Mouse (Mus musculus) lung, postnatal 0 days (tissue): ENCODE results near the gene Icos. TPM values are rescaled to one million over a fixed set of nuclear protein-coding genes. Genes with fewer than 3 reads are reported as not detected.

Source experiments
- ATAC-seq: fragments of 200-750 bp; cut with Nextera tagmentation; 2 replicates; pipeline ENCODE4 v1.8.0; 2017; ENCODE audit warnings: moderate library complexity
- DNase-seq: peaks from one replicate; pipeline ENCODE4 v3.0.0-alpha.2; 2016; ENCODE audit warnings: low spot score
- H3K27ac ChIP-seq: fragments of 300-500 bp; sonication (generic); 2 replicates; pipeline ENCODE4 v1.5.1; 2014; ENCODE audit warnings: antibody characterized with exemption, mild to moderate bottlenecking, low read length, mixed read lengths
- H3K27me3 ChIP-seq: fragments of 300-500 bp; sonication (generic); replicated peaks from 2 replicates; pipeline ENCODE4 v1.6.1; 2014; ENCODE audit warnings: low read length, mixed read lengths; ENCODE audit not compliant: insufficient read depth
- H3K36me3 ChIP-seq: fragments of 300-500 bp; sonication (generic); 2 replicates; pipeline ENCODE4 v1.6.1; 2014; ENCODE audit warnings: low read length, mixed read lengths; ENCODE audit not compliant: insufficient read depth
- H3K4me1 ChIP-seq: fragments of 300-500 bp; sonication (generic); 2 replicates; pipeline ENCODE4 v1.6.1; 2014; ENCODE audit warnings: antibody characterized with exemption, low read depth, low read length, mixed read lengths; ENCODE audit not compliant: insufficient read depth
- H3K4me2 ChIP-seq: fragments of 300-500 bp; sonication (generic); replicated peaks from 2 replicates; pipeline ENCODE4 v1.6.1; 2014; ENCODE audit warnings: low read depth, mild to moderate bottlenecking, low read length, moderate library complexity, mixed read lengths
- H3K4me3 ChIP-seq: fragments of 300-500 bp; sonication (generic); 2 replicates; pipeline ENCODE4 v1.5.1; 2014; ENCODE audit warnings: low read depth, low read length
- H3K9ac ChIP-seq: fragments of 300-500 bp; sonication (generic); replicated peaks from 2 replicates; pipeline ENCODE4 v1.6.1; 2014; ENCODE audit warnings: low read depth, mild to moderate bottlenecking
- H3K9me3 ChIP-seq: fragments of 300-500 bp; sonication (generic); 2 replicates; pipeline ENCODE4 v1.6.1; 2016; ENCODE audit warnings: low read length, mixed read lengths
- CTCF ChIP-seq: IDR thresholded peaks from 2 replicates; pipeline ENCODE4 v1.5.1; 2016; ENCODE audit warnings: antibody characterized with exemption, mild to moderate bottlenecking
- EP300 ChIP-seq: IDR thresholded peaks from 2 replicates; pipeline ENCODE4 v1.6.1; 2016; ENCODE audit warnings: antibody characterized with exemption, mild to moderate bottlenecking, control low read depth
- WGBS: fragments of 180-500 bp; shearing (Covaris S2); extraction: QIAGEN DNeasy Blood & Tissue Kit; methylation state at CpG from one replicate; pipeline ENCODE4 v1.1.7; 2014; 5-methylcytosine and 5-hydroxymethylcytosine counted together
- polyA plus RNA-seq: library from polyadenylated mRNA; unstranded; fragments of >200 nt; fragmentation: Nextera tagmentation; extraction: Ambion mirVana; gene quantifications from 2 replicates; pipeline ENCODE4 v1.2.1, GENCODE M21; 2015

Icos gene
- polyA plus RNA-seq, 1 experiment from 2014 or later, result 0.25 TPM

DNA sequence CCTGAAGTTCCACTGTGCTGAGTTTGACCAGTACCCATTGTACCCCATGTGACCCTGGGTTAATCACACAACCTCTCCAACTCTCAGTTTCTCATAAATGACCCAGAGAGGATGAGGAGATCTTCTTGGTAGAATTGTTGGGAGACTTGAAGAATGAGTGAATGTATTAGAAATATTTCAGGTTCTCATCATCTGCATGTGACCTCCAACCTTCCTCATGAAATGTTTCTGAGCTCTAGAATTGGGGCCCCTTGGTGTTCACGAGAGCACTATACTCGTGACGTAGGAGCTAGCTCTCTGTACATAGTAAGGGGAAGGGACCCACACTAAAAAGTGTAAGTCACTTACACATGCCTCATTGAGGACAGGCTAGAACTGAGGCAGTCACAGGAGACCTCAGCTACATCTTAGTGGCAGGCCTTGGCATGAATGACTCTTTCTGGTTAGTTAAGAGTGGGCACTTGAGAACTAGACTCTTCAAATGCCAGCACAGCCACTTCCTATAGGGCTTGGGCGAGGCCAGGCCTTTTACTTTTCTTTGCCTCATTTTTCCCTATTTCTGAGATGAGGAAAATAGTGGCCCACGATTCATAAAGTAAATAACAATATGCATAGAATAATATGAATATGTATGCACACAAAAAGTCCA lies 2.0 kb upstream of the Icos start:
- TF ChIP-seq EP300, result no peak
- TF ChIP-seq CTCF, result no peak
- Histone ChIP-seq H3K36me3 (no peaks in the 10 kb centered on the region), H3K27me3 (no peaks in the 10 kb centered on the region), H3K9ac (no peak overlapping the region), H3K4me2 (no peak overlapping the region), H3K27ac (no peak overlapping the region), H3K4me3 (no peak overlapping the region), H3K4me1 (no peaks in the 10 kb centered on the region), H3K9me3 (no peaks in the 10 kb centered on the region)
- 71% methylated on average over 5 of the region's 5 CpGs for WGBS
- peak; percentile 67 for ATAC-seq
- DNase-seq, result peak; percentile 54

DNA sequence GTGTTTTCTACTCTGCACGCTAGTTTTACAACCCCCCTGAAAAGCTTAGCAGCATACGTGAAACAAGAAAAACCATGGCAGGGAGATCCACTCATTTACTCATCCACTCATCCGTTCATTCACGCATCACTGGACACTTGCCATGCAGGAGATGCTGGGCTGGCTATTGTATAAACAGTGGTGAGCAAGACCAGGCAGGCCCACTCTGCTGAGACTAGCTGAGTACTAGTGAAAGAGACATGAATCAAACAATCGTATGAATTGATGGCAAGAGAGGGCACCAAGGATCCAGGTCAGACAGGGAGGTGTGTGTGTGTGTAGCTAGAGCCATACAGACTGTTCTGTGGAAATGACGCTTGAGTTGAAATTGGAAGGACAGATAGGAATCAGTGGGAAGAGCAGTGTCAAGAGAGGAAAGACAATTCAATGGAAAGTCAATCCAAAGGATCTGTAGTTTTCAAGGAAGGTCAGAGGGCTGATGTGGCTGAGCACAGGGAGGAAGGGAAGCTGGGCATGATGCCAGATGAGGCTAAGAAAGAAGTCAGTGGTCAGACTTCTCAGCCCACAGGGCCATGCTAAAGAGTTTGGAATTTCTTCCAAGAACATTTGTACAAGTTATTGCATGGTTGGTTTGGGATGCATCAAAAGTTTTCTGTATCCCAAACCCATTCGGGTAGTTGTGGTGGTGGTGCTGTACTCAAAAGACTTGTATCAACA lies 1.6 kb downstream of the Icos start:
- no peaks in the 10 kb centered on the region for H3K9me3 ChIP-seq

DNA sequence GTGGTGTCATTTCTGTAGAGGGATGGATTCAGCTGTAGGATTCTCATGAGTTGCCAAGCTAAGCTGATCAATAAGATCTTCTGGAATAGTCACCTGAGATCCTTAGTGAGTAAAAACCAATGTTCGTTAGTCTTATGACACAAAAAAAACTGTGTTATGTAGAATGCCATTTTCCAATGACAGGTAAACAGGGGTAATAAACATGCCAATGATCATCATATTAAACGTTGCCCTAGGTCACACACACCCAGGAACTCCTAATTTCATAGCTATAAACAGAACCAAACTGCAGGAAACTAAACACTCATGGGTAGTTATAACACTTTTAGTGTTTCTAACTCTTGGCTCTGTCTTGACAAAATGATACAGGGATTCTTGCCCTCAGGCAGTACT lies 2.1 kb downstream of the Icos start:
- Histone ChIP-seq H3K9me3 (no peaks in the 10 kb centered on the region), H3K36me3 (no peaks in the 10 kb centered on the region), H3K27me3 (no peaks in the 10 kb centered on the region), H3K9ac (no peak overlapping the region), H3K4me3 (no peak overlapping the region), H3K4me1 (no peaks in the 10 kb centered on the region), H3K4me2 (no peak overlapping the region), H3K27ac (no peak overlapping the region)
- no peak for DNase-seq
- no peak for ATAC-seq
- TF ChIP-seq EP300, result no peak
- 72% methylated on average over 2 of the region's 2 CpGs for whole genome bisulfite sequencing

More for the DNA sequence above, 1.6 kb downstream of the Icos start:
- Histone ChIP-seq H3K27ac (no peak overlapping the region), H3K4me1 (no peaks in the 10 kb centered on the region), H3K27me3 (no peaks in the 10 kb centered on the region), H3K36me3 (no peaks in the 10 kb centered on the region), H3K9ac (no peak overlapping the region), H3K4me3 (no peak overlapping the region), H3K4me2 (no peak overlapping the region)
- WGBS, result 57% methylated on average over 7 of the region's 7 CpGs
- no peak for TF ChIP-seq EP300
- TF ChIP-seq CTCF, result no peak
- DNase-seq, result no peak
- ATAC-seq, result no peak

DNA sequence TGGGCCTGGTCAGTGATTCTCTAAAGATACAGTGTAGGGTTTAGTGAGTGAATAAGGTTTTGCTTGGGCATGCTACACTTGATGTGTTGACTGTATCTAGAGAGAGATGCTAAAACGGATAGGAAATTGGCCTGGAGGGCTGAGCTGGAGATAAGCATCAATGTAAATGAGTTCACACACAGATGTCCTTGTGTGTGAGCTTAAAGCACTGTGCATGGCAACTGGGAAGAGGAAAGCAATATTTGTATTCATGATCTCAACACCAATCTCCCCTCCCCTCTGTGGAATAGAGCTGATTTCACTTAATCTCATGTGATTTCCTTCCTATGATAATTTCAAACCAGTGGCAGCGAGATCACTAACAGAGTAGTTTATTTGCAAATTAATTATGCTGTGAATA lies 7.3 kb downstream of the Icos start:
- Histone ChIP-seq H3K4me3 (no peak overlapping the region), H3K27ac (no peak overlapping the region), H3K9ac (no peak overlapping the region), H3K4me1 (no peaks in the 10 kb centered on the region), H3K4me2 (no peak overlapping the region), H3K27me3 (no peaks in the 10 kb centered on the region), H3K36me3 (no peaks in the 10 kb centered on the region), H3K9me3 (no peaks in the 10 kb centered on the region)
- TF ChIP-seq CTCF (no peak), EP300 (no peak)
- 55% methylated on average over 2 of the region's 2 CpGs for WGBS
- DNase-seq (no peak), ATAC-seq (no peak)

DNA sequence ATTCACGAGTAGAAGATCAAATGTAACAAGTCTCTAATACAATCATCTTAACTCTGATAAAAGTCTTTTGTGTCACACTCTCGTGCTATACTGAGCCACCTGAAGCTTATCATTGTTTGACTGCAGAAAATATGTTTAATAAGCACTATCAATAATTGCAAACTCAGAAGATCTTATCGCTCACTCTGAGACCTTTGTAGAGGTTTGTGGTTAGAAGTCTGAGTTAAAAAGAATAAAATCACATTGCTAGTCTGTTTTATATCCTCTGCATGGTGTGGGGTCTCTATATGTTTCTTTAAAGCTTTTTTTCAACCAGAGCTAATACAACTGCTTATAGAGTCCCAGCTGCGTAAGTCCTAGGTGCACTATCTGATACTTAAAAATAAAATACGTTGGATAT lies 8.4 kb downstream of the Icos start:
- no peaks in the 10 kb centered on the region for H3K36me3 ChIP-seq
- no peak overlapping the region for H3K4me3 ChIP-seq
- no peak overlapping the region for H3K4me2 ChIP-seq
- 56% methylated on average over 5 of the region's 5 CpGs for WGBS
- H3K27me3 ChIP-seq, result no peaks in the 10 kb centered on the region
- H3K9ac ChIP-seq, result no peak overlapping the region
- H3K27ac ChIP-seq, result no peak overlapping the region
- TF ChIP-seq CTCF (no peak), EP300 (no peak)
- ATAC-seq, result no peak
- DNase-seq, result no peak
- no peaks in the 10 kb centered on the region for H3K4me1 ChIP-seq
- H3K9me3 ChIP-seq, result no peaks in the 10 kb centered on the region

DNA sequence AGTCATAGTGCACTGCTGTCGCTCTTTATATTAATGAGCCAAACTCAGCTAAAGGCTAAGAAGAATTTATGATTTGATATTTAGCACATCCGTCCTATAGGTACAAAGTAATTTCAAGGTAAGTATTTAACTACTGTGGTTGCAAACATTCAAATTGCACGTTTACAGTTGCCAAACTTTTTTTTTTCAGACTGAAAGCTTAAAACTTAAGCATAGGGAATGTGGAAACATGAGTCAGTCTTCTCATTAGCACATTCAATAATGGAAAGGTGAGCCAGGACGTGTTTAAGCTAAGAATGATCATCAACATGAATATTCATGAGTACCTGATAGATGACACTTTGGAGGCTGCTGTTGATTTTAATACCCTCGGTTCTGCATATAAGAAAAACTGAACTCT lies 11.4 kb downstream of the Icos start:
- DNase-seq, result no peak
- no peaks in the 10 kb centered on the region for H3K4me1 ChIP-seq
- TF ChIP-seq CTCF, result no peak
- TF ChIP-seq EP300, result no peak
- no peak for ATAC-seq
- no peak overlapping the region for H3K4me3 ChIP-seq
- H3K4me2 ChIP-seq, result no peak overlapping the region
- no peaks in the 10 kb centered on the region for H3K27me3 ChIP-seq
- H3K9me3 ChIP-seq, result no peaks in the 10 kb centered on the region
- no peak overlapping the region for H3K27ac ChIP-seq
- 72% methylated on average over 5 of the region's 5 CpGs for WGBS
- no peak overlapping the region for H3K9ac ChIP-seq
- no peaks in the 10 kb centered on the region for H3K36me3 ChIP-seq
